Mouse (Mus musculus) ES-Bruce4 (cell line): ENCODE measurements around the gene Tst. TPM values are rescaled to one million over a fixed set of nuclear protein-coding genes. Genes with fewer than 3 reads are reported as not detected.

Source experiments
- H3K27ac ChIP-seq: 2 replicates; pipeline ENCODE4 v1.5.1; 2012; ENCODE audit warnings: low read length, inconsistent platforms; ENCODE audit not compliant: insufficient read depth
- H3K27me3 ChIP-seq: 2 replicates; pipeline ENCODE4 v1.6.1; 2012; ENCODE audit warnings: mild to moderate bottlenecking, low read length, inconsistent platforms; ENCODE audit not compliant: control insufficient read depth, poor library complexity, insufficient read depth, severe bottlenecking
- H3K36me3 ChIP-seq: 2 replicates; pipeline ENCODE4 v1.6.1; 2012; ENCODE audit warnings: inconsistent platforms, mild to moderate bottlenecking, low read length, moderate library complexity; ENCODE audit not compliant: control insufficient read depth, poor library complexity, insufficient read depth, severe bottlenecking
- H3K4me1 ChIP-seq: one replicate; pipeline ENCODE4 v1.8.1; 2011; ENCODE audit warnings: low read length; ENCODE audit not compliant: control insufficient read depth, insufficient read depth
- H3K4me3 ChIP-seq: 2 replicates; pipeline ENCODE4 v1.5.1; 2011; ENCODE audit warnings: low read depth, mild to moderate bottlenecking, low read length
- H3K9ac ChIP-seq: 2 replicates; pipeline ENCODE4 v1.6.1; 2012; ENCODE audit warnings: low read depth, mild to moderate bottlenecking, inconsistent platforms; ENCODE audit not compliant: poor library complexity, severe bottlenecking
- H3K9me3 ChIP-seq: replicated peaks from 2 replicates; pipeline ENCODE4 v1.6.1; 2012; ENCODE audit warnings: mild to moderate bottlenecking, low read length, inconsistent platforms; ENCODE audit not compliant: control insufficient read depth, poor library complexity, insufficient read depth, severe bottlenecking
- CTCF ChIP-seq: IDR thresholded peaks from one replicate; pipeline ENCODE4 v1.8.1; 2011; ENCODE audit warnings: low read depth, low read length
- EP300 ChIP-seq: IDR thresholded peaks from 2 replicates; pipeline ENCODE4 v1.6.1; 2011; ENCODE audit warnings: low read depth, low read length; ENCODE audit not compliant: insufficient read depth
- POLR2A ChIP-seq: IDR thresholded peaks from one replicate; pipeline ENCODE4 v1.8.1; 2011; ENCODE audit warnings: low read length; ENCODE audit not compliant: insufficient read depth
- polyA plus RNA-seq: library from polyadenylated mRNA; stranded (reverse); fragments of >200 nt; gene quantifications from 2 replicates; pipeline ENCODE4 v1.2.4, GENCODE M21; 2011; ENCODE audit warnings: low read depth; ENCODE audit not compliant: missing spikeins, insufficient read depth, insufficient read length

Gene Tst
- polyA plus RNA-seq, 1 experiment: 9.8 TPM

DNA sequence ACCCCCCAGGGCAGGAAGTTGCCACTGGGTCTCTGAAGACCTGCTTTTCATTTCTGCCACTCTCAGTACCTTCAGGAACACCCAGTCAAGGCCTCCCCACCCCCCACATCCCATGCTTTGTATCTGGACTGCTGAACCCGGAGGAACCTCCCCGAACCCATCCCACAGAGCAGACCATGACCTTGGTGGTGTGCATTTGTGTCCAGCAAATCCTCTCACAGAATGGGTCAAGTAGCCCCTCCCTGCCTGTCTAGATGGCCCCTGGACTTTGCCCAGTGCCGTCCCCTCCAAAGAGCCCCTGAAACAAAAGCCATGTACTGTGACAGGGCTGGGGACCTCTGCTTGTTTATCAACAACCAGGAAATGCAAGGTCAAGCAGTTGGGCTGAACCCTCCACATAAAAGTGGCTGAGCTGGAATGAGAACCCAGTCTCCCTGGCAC is 2.4 kb downstream of the Tst start:
- H3K4me1 ChIP-seq: peaks cover 5% of the 10 kb centered on the region
- no peak overlapping the region for H3K27ac ChIP-seq
- TF ChIP-seq POLR2A: no peak
- TF ChIP-seq EP300: peak; percentile 52; the same call in 1 of the 2 replicates
- H3K9ac ChIP-seq: no peak overlapping the region
- no peaks in the 10 kb centered on the region for H3K36me3 ChIP-seq
- no peaks in the 10 kb centered on the region for H3K9me3 ChIP-seq
- H3K4me3 ChIP-seq: no peak overlapping the region
- H3K27me3 ChIP-seq: no peaks in the 10 kb centered on the region

- no peaks in the 10 kb centered on the region for H3K9me3 ChIP-seq
- H3K27me3 ChIP-seq: no peaks in the 10 kb centered on the region
- no peak for TF ChIP-seq CTCF
- TF ChIP-seq POLR2A: no peak
- H3K4me3 ChIP-seq: no peak overlapping the region
- H3K36me3 ChIP-seq: no peaks in the 10 kb centered on the region
- H3K9ac ChIP-seq: no peak overlapping the region
- peaks cover 5% of the 10 kb centered on the region for H3K4me1 ChIP-seq
- no peak overlapping the region for H3K27ac ChIP-seq
These were observed 3.3 kb downstream of the Tst start for GRCm38 (mm10) chr15:78402423-78402822.

GRCm38 (mm10) chr15:78401921-78402320 is 3.8 kb downstream of the Tst start:
- no peak overlapping the region for H3K4me3 ChIP-seq
- TF ChIP-seq EP300: no peak
- TF ChIP-seq CTCF: no peak
- no peak for TF ChIP-seq POLR2A
- no peak overlapping the region for H3K27ac ChIP-seq

GRCm38 (mm10) chr15:78401345-78401744 is 4.4 kb downstream of the Tst start:
- Histone ChIP-seq H3K9me3 (no peaks in the 10 kb centered on the region), H3K27ac (no peak overlapping the region)
- TF ChIP-seq EP300: no peak

More at GRCm38 (mm10) chr15:78401921-78402320, 3.8 kb downstream of the Tst start:
- no peaks in the 10 kb centered on the region for H3K36me3 ChIP-seq
- H3K9ac ChIP-seq: no peak overlapping the region
- no peaks in the 10 kb centered on the region for H3K9me3 ChIP-seq
- peaks cover 5% of the 10 kb centered on the region for H3K4me1 ChIP-seq
- no peaks in the 10 kb centered on the region for H3K27me3 ChIP-seq

DNA sequence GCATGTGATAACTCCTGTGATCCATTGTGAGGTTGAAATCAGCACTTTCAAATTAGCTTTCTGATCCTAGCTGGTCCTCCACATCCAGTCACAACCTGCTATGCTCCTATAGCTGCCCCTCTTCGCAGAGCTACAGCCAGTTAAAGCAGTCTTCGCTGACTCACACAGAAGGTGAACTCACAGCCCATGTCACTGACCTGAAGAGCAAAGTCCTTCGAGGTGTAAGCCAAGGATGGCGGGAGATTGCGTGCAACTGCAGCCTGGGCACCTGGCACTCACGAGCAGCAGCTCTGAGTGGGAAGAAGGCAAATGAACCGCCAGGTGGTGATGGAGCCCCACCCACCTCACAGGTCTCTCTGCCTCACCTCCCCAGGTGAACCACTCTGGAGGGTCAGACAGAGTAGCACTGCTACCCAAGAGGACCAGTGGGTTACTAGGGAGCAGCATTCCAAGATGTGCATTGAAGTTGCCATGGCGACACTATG is 10.2 kb downstream of the Tst start, which contains the start of gene Tex33:
Gene Tex33 (minus strand): TSS at position 435 of the 485 bp plus-strand sequence.
- H3K36me3 ChIP-seq: no peaks in the 10 kb centered on the region
- H3K27me3 ChIP-seq: no peaks in the 10 kb centered on the region

More at GRCm38 (mm10) chr15:78401345-78401744, 4.4 kb downstream of the Tst start:
- H3K9ac ChIP-seq: no peak overlapping the region
- H3K27me3 ChIP-seq: no peaks in the 10 kb centered on the region
- H3K4me3 ChIP-seq: no peak overlapping the region
- H3K36me3 ChIP-seq: no peaks in the 10 kb centered on the region
- H3K4me1 ChIP-seq: peaks cover 5% of the 10 kb centered on the region

GRCm38 (mm10) chr15:78390855-78391254 is 14.9 kb downstream of the Tst start:
- Histone ChIP-seq H3K27me3 (no peaks in the 10 kb centered on the region), H3K9ac (no peak overlapping the region), H3K27ac (no peak overlapping the region), H3K36me3 (no peaks in the 10 kb centered on the region), H3K9me3 (no peaks in the 10 kb centered on the region), H3K4me3 (no peak overlapping the region), H3K4me1 (no peaks in the 10 kb centered on the region)
- TF ChIP-seq EP300 (no peak), CTCF (no peak), POLR2A (no peak)

More for the DNA sequence above, 10.2 kb downstream of the Tst start, which contains the start of gene Tex33:
- no peaks in the 10 kb centered on the region for H3K4me1 ChIP-seq
- H3K9me3 ChIP-seq: no peaks in the 10 kb centered on the region
- H3K4me3 ChIP-seq: no peak within 1 kb of the TSS
- no peak within 1 kb of the TSS for H3K27ac ChIP-seq
- TF ChIP-seq EP300 (no peak), CTCF (no peak), POLR2A (no peak)
- H3K9ac ChIP-seq: no peak within 1 kb of the TSS
